Mouse (Mus musculus) lung, postnatal 10 days (tissue): ENCODE measurements around the gene Polr2h.
A peak's percentile ranks its signal among the peaks of the same experiment; 100 is the strongest.

Source experiments
- DNase-seq: peaks from one replicate; pipeline ENCODE4 v3.0.0; 2021

Polr2h gene

DNA sequence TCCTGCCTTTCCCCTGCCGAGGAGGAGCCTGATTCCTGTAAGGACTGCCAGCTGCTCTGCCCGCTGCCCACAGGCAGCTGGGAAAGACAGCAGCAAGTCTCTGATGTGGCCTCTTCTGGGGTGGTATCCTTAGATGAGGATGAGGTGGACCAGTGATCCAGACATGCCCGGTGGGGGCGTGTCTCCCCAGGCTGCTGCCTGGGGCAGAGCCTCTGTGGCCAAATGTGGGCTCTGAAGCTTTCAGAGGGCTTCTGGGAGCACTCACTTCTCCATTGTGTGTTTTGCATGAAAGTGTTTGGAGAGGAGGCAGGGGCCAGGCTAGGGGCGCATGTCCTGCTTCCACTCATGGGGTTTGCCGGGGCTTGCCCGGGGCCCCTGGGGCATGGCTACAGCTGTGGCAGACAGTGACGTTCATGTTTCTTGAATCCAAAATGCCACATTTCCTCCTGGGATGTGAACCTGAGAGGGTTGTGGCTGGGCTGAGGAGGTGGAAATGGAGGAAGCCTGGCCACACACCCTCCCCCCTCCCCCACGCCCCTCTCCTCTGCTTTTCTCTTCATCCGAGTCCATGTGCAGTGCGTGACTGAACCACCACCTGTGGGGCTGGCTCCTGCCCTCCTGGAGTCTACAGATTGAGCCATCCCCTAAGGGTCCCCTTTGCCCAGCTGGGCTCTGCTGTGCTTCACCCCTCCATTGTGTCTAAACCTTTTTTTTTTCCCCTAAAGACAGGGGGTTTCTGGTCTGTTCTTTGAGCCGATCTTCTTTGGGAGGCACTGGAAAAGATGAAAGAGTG, 15.5 kb upstream of the Polr2h start:
- no peak for DNase-seq

GRCm38 (mm10) chr16:20702522-20702893, 15.0 kb upstream of the Polr2h start:
- DNase-seq, result peak; percentile 88

GRCm38 (mm10) chr16:20703071-20703470, 14.4 kb upstream of the Polr2h start:
- no peak for DNase-seq

DNA sequence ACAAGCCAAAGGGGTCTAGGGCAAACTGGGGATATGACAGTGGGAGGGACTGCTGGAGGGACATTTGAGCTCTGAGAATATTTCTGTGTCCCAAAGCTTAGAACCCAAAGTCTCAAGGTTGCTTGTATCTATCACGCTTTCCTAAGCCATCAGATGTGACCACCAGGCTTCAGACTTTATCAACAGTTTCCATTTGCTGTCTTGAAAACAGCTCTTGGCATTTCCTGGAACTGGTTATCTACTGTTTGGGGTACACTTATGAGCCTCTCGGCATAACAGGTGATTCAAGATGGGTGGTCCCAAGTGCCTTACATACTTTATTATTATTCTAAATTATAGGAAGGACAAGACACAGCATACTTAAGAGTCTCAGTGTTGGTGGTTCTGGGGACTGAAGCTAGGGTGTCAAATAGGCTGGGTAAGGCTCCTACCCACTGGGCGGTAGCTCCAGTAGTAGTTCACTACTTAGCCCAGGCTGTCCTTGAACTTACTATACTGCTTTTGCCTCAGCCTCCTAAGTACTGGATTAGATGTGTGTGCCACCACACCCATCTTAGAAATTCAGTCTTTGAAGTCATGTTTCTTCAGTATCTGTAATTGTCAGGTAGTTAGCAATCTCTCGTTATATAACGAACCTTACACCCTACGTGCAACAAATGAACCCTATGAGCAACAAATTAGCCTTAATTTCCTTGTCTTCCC, 13.6 kb upstream of the Polr2h start:
- no peak for DNase-seq

GRCm38 (mm10) chr16:20705786-20706185, 11.7 kb upstream of the Polr2h start:
- DNase-seq, result no peak

DNA sequence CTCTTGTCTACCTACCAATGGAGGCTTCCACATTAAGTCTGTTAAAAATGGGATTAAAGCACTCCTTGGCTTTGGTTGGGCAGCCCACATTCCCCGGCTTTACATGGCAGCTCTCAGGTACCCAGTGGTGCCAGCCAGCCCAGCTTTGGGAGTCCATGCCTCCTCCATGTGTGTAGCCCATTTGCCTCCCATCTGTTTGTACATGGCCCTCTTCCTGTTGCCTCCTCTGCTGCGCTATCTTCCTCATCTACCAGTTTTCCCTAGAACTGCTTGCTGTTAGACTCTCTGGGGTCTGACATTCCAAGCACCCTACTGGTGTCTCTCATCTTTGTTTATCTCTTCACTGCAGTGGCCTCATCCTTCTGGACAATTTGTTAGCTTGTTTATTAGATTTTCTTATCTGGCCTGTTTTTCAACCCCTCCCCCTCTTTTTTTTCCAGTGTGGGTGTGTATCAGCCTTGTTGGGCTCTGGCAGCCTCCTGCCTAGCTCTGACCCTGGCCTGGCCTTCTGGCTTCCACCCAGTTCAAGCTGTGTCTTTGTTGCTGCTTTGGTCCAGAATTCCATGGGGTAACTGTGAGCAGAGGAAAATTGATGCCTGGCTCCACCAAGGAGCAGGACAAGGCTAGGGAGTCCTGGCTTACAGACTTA, 10.9 kb upstream of the Polr2h start:
- DNase-seq, result peak; percentile 37

DNA sequence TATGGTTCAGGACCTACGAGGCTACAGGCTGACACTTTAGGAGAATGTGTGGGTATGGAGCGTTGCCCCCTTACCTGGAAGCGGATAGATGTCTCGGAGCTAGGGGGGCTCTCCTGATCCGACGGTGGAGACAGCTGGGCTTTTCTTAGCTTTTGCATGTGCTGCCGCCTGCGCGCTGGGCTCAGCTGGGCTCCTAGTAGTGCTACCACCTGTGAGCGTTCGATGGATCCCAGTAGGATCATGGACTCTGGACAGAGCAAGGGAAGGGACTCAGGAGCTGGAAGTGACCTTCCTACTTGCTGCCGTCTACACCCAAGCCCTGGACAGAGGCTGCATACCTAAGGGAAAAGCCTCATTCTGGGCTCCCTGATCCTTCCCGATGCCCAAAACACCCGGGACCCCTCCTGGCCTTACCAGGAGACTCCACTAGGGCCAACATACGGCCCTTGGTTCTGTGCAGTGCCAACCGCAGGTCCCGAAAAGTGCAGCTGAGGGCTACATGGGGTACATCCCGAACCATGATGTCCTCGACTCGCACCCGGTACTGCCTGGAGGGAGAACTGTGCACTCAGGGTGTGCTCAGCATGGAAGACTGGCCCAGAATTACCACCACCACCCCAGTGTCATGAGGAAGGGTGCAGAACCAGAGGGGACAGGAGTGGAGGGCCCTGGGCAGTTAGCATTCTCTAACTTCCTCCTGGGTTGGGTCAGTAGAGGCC, 9.1 kb upstream of the Polr2h start:
- DNase-seq, result no peak

- DNase-seq, result peak; percentile 30
Observed at GRCm38 (mm10) chr16:20708939-20709734, 8.3 kb upstream of the Polr2h start.

DNA sequence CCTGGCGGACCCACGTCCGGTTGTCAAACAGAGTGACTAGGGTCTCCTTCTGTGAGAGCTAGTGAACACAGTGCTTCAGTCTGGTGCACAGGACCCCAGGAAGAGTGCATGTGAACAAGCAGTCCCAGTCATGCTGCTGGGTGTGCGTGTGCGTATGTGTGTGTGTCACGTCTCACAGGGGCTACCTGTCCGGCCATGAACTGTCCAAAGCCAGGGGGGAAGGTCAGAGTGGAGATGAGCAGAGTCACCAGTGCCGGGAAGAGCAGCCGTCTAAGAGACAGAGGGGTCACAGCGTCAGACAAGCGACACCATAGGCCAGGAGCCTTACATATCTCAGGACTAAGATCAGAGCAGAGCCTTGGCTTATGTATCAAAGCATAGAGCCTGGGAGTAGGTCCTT, 7.1 kb upstream of the Polr2h start:
- DNase-seq, result no peak

DNA sequence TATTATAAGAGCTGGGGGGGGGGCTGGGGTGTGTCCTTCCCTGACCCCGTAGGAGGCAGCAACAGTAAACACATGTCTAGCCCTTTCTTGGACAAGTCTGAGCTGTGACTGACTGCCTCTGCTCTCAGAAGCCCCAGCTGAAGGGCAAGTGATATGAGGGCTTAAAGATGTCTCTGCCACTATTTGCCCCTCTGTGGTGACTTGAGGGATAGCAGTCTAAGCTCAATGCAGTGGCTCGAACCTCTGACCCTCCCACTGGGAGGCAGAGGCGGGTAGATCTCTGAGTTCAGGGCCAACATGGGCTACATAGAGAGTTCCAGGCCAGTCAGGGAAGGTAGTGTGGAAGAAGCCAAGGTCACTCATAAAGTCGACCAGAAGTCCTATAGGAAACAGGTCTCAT, 6.7 kb upstream of the Polr2h start:
- no peak for DNase-seq

DNA sequence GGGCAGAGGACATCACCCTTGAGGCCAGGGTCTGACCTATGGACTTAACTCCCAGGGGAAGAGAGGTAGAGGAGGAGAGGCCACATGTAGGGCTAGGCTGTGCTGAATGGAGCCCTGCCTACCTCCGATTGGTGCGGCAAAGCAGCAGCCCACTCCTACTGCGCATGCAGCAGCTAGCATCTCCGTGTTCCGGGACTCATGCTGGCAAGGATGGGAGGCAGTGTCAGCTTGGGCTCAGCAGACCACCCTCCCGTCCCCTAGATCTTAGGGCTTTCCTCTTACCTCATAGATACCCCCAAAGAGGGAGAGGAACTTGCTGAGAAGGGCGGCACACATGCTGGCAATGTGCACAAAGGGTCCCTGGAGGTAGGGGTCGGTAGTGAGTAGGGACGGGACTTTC, 5.3 kb upstream of the Polr2h start:
- DNase-seq, result no peak

GRCm38 (mm10) chr16:20712889-20713288, 4.6 kb upstream of the Polr2h start:
- no peak for DNase-seq

GRCm38 (mm10) chr16:20714307-20715080, 3.0 kb upstream of the Polr2h start:
- no peak for DNase-seq

DNA sequence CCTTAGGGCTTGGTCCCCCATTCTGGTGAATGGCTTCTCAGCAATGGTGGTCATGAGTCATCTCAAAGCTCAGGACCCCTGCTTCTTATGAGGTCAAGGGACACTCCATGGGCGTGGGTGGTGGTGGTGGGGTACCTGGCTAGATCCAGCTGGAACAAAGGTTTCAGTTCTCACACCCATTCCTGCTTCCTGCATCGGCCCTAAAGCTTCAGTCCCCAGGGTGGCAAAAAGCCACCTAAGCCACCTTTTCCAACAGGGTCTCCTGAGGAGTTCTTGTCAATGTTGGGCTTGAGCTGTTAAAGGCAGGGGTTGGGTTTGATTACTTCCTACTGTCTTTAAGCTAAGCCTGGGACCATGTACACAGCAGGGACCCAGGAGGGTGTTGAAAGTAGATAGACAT, 2.3 kb upstream of the Polr2h start:
- DNase-seq, result no peak

DNA sequence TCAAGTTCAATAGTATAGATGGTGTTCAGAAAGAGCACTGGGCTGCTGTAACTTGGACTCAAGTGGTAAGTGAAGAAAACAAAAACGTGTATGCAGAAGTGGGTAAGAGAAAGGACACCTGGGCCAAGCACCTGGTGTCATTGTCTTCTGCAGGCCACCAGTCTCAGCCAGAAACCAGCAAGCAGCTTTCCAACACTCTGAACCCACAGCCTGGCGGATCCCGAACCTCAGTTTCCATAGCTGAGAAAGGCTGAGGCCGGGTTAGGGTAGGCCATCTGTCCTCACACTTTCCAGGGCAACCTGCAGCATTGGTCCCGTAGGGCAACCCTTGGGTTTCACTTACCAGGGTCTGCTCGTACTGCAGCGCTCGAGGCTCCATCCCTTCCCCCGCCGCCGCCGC, 1.9 kb upstream of the Polr2h start:
- DNase-seq, result no peak

GRCm38 (mm10) chr16:20715976-20716840, 1.3 kb upstream of the Polr2h start:
- DNase-seq, result peak; percentile 81

GRCm38 (mm10) chr16:20716841-20717180, 654 bp upstream of the Polr2h start:
- DNase-seq, result no peak

GRCm38 (mm10) chr16:20717978-20718670, 659 bp downstream of the Polr2h start:
- DNase-seq, result no peak

GRCm38 (mm10) chr16:20721808-20722207, 4.3 kb downstream of the Polr2h start:
- no peak for DNase-seq

DNA sequence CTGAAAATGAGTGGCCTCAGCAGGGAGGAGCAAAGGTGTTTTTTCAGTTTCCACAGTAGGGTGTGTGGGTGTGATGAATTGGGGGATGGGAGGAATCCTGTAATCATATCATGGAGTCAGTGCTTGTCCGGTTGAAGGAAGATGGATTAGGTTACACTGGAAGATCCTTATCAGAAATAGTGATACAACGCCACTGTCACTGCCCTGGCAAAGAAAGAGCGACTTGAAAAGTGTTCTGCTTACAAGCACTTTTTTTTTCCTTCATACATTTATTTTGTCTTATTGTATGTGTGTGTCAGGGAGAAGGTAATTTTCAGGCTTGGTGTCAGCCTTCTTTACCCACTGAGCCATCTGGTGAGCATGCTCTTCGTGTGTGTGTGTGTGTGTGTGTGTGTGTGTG, 5.3 kb downstream of the Polr2h start:
- DNase-seq, result no peak
